Mouse (Mus musculus) CD4-positive helper T cell, adult 2 months (primary cell): ENCODE measurements around the gene Arpp21.

ENCODE experiments used
- DNase-seq: peaks from one replicate; pipeline ENCODE4 v3.0.0-alpha.2; 2012; ENCODE audit warnings: low read depth, missing footprints, low spot score

The Arpp21 gene

GRCm38 (mm10) chr9:112231383-112231782 lies 4.4 kb downstream of the Arpp21 start:
- no peak for DNase-seq

GRCm38 (mm10) chr9:112230716-112231361 lies 4.9 kb downstream of the Arpp21 start:
- DNase-seq = no peak

GRCm38 (mm10) chr9:112228470-112228869 lies 7.3 kb downstream of the Arpp21 start:
- no peak for DNase-seq

GRCm38 (mm10) chr9:112227174-112227573 lies 8.6 kb downstream of the Arpp21 start:
- DNase-seq = no peak

GRCm38 (mm10) chr9:112226511-112226910 lies 9.2 kb downstream of the Arpp21 start:
- peak; percentile 19 for DNase-seq

- DNase-seq = no peak
Observed at GRCm38 (mm10) chr9:112225046-112225445, 10.7 kb downstream of the Arpp21 start.

- DNase-seq = no peak
Observed at GRCm38 (mm10) chr9:112219372-112219771, 16.4 kb downstream of the Arpp21 start.

- DNase-seq = no peak
Observed at GRCm38 (mm10) chr9:112218237-112218636, 17.5 kb downstream of the Arpp21 start.

- no peak for DNase-seq
Observed at GRCm38 (mm10) chr9:112217161-112217560, 18.6 kb downstream of the Arpp21 start.

GRCm38 (mm10) chr9:112215030-112215806 lies 20.5 kb downstream of the Arpp21 start:
- no peak for DNase-seq

- DNase-seq = peak; percentile 21
Observed at GRCm38 (mm10) chr9:112213411-112214255, 22.1 kb downstream of the Arpp21 start.

- no peak for DNase-seq
Observed at GRCm38 (mm10) chr9:112209803-112210202, 25.9 kb downstream of the Arpp21 start.

- DNase-seq = peak; percentile 59
Observed at GRCm38 (mm10) chr9:112207767-112208166, 28.0 kb downstream of the Arpp21 start.

- no peak for DNase-seq
Observed at GRCm38 (mm10) chr9:112198296-112198695, 37.4 kb downstream of the Arpp21 start.

- DNase-seq = no peak
Observed at GRCm38 (mm10) chr9:112194049-112194448, 41.7 kb downstream of the Arpp21 start.

- DNase-seq = no peak
Observed at GRCm38 (mm10) chr9:112189394-112189793, 46.3 kb downstream of the Arpp21 start.

- no peak for DNase-seq
Observed at GRCm38 (mm10) chr9:112188358-112188893, 47.3 kb downstream of the Arpp21 start.

GRCm38 (mm10) chr9:112187667-112188066 lies 48.1 kb downstream of the Arpp21 start:
- DNase-seq = no peak

- peak; percentile 63 for DNase-seq
Observed at GRCm38 (mm10) chr9:112186336-112187305, 49.1 kb downstream of the Arpp21 start.

GRCm38 (mm10) chr9:112185746-112186145 lies 50.0 kb downstream of the Arpp21 start:
- DNase-seq = no peak

GRCm38 (mm10) chr9:112182738-112183137 lies 53.0 kb downstream of the Arpp21 start:
- no peak for DNase-seq
